Mouse (Mus musculus): ENCODE measurements around the gene Cyp1b1. TPM values are rescaled to one million over a fixed set of nuclear protein-coding genes. Genes with fewer than 3 reads are reported as not detected.

The Cyp1b1 gene
- total RNA-seq (2021): 1 to 10 TPM; 3.8 to 4.1 TPM
- long read RNA-seq, experiment 1, full-length matches to known transcripts: 5 of 5 reads
- long read RNA-seq, experiment 1, partial matches to known transcripts: 0 of 5 reads
- long read RNA-seq, experiment 1, other reads (novel, unspliced or antisense): 0 of 5 reads
- long read RNA-seq, experiment 2: 0 reads

GRCm38 (mm10) chr17:79714931-79715637 is at the start of gene Cyp1b1:
Cyp1b1 (minus strand) TSS chr17:79715061.
- no peak for DNase-seq (ENCODE audit: low spot score in 2 of 2)

GRCm38 (mm10) chr17:79761841-79762240 is 47.0 kb upstream of the Cyp1b1 start:
- no peak for DNase-seq (ENCODE audit: low spot score in 2 of 2)

- DNase-seq (ENCODE audit: low spot score in 2 of 2): no peak
These were observed 39.0 kb upstream of the Cyp1b1 start for GRCm38 (mm10) chr17:79753831-79754230.

- no peak for DNase-seq (ENCODE audit: low spot score in 2 of 2)
These were observed 38.0 kb upstream of the Cyp1b1 start for GRCm38 (mm10) chr17:79752836-79753235.

- DNase-seq (ENCODE audit: low spot score in 2 of 2): no peak
These were observed 36.9 kb upstream of the Cyp1b1 start for GRCm38 (mm10) chr17:79751661-79752191.

- no peak for DNase-seq (ENCODE audit: low spot score in 2 of 2)
These were observed 34.8 kb upstream of the Cyp1b1 start for GRCm38 (mm10) chr17:79749647-79750046.

GRCm38 (mm10) chr17:79746954-79747353 is 32.1 kb upstream of the Cyp1b1 start:
- no peak for DNase-seq (ENCODE audit: low spot score in 2 of 2)

- DNase-seq (ENCODE audit: low spot score in 2 of 2): no peak
These were observed 31.3 kb upstream of the Cyp1b1 start for GRCm38 (mm10) chr17:79746146-79746591.

- DNase-seq (ENCODE audit: low spot score in 2 of 2): no peak
These were observed 30.3 kb upstream of the Cyp1b1 start for GRCm38 (mm10) chr17:79745051-79745731.

- DNase-seq (ENCODE audit: low spot score in 2 of 2): no peak
These were observed 28.6 kb upstream of the Cyp1b1 start for GRCm38 (mm10) chr17:79743507-79743906.

- no peak for DNase-seq (ENCODE audit: low spot score in 2 of 2)
These were observed 27.8 kb upstream of the Cyp1b1 start for GRCm38 (mm10) chr17:79742635-79743034.

- no peak for DNase-seq (ENCODE audit: low spot score in 2 of 2)
These were observed 24.1 kb upstream of the Cyp1b1 start for GRCm38 (mm10) chr17:79738847-79739498.

- no peak for DNase-seq (ENCODE audit: low spot score in 2 of 2)
These were observed 22.7 kb upstream of the Cyp1b1 start for GRCm38 (mm10) chr17:79737598-79737997.

GRCm38 (mm10) chr17:79733039-79733438 is 18.2 kb upstream of the Cyp1b1 start:
- no peak for DNase-seq (ENCODE audit: low spot score in 2 of 2)

GRCm38 (mm10) chr17:79730988-79731387 is 16.1 kb upstream of the Cyp1b1 start:
- no peak for DNase-seq (ENCODE audit: low spot score in 2 of 2)

- DNase-seq (ENCODE audit: low spot score in 2 of 2): no peak
These were observed 14.0 kb upstream of the Cyp1b1 start for GRCm38 (mm10) chr17:79728585-79729503.

- no peak for DNase-seq (ENCODE audit: low spot score in 2 of 2)
These were observed 13.3 kb upstream of the Cyp1b1 start for GRCm38 (mm10) chr17:79728053-79728584.

- no peak for DNase-seq (ENCODE audit: low spot score in 2 of 2)
These were observed 11.8 kb upstream of the Cyp1b1 start for GRCm38 (mm10) chr17:79726613-79727012.

GRCm38 (mm10) chr17:79720681-79721080 is 5.8 kb upstream of the Cyp1b1 start:
- DNase-seq (ENCODE audit: low spot score in 2 of 2): no peak

- DNase-seq (ENCODE audit: low spot score in 2 of 2): peak; percentile 85 to 86
These were observed 835 bp upstream of the Cyp1b1 start for GRCm38 (mm10) chr17:79715649-79716143.
